Mouse (Mus musculus): ENCODE results near the gene Casp6. TPM values are rescaled to one million over a fixed set of nuclear protein-coding genes. Genes with fewer than 3 reads are reported as not detected.

Casp6 gene
- total RNA-seq, 2 experiments from 2014 or later, result 5.6 to 8.2 TPM

GRCm38 (mm10) chr3:129918434-129918833, 17.2 kb downstream of the Casp6 start:
- DNase-seq, result peak; percentile 63

GRCm38 (mm10) chr3:129923581-129923980, 22.4 kb downstream of the Casp6 start:
- DNase-seq, result no peak

- DNase-seq, result no peak
Observed at GRCm38 (mm10) chr3:129925861-129926260, 24.6 kb downstream of the Casp6 start.

GRCm38 (mm10) chr3:129930213-129930778, 29.1 kb downstream of the Casp6 start:
- DNase-seq, result no peak

- DNase-seq, result no peak
Observed at GRCm38 (mm10) chr3:129932443-129932842, 31.2 kb downstream of the Casp6 start.

- no peak for DNase-seq
Observed at GRCm38 (mm10) chr3:129936561-129936960, 35.3 kb downstream of the Casp6 start.

- no peak for DNase-seq
Observed at GRCm38 (mm10) chr3:129937848-129938247, 36.6 kb downstream of the Casp6 start.

GRCm38 (mm10) chr3:129939058-129939457, 37.8 kb downstream of the Casp6 start:
- no peak for DNase-seq

- DNase-seq, result no peak
Observed at GRCm38 (mm10) chr3:129940780-129941179, 39.6 kb downstream of the Casp6 start.

GRCm38 (mm10) chr3:129941291-129941690, 40.1 kb downstream of the Casp6 start:
- no peak for DNase-seq

GRCm38 (mm10) chr3:129943813-129944212, 42.6 kb downstream of the Casp6 start:
- no peak for DNase-seq

GRCm38 (mm10) chr3:129946217-129946914, 45.1 kb downstream of the Casp6 start:
- no peak for DNase-seq

- no peak for DNase-seq
Observed at GRCm38 (mm10) chr3:129948359-129948758, 47.1 kb downstream of the Casp6 start.

- DNase-seq, result no peak
Observed at GRCm38 (mm10) chr3:129949158-129949773, 48.0 kb downstream of the Casp6 start.

- no peak for DNase-seq
Observed at GRCm38 (mm10) chr3:129953296-129953695, 52.1 kb downstream of the Casp6 start.

GRCm38 (mm10) chr3:129962533-129962932, 61.3 kb downstream of the Casp6 start:
- no peak for DNase-seq

Other genes with a start within 250 kb of the Casp6 start
- 10 to 100 TPM; 23.2 to 32.1 TPM for gene Egf, start 146.1 kb upstream of the Casp6 start, total RNA-seq (2021)
- gene Lrit3, start 97.4 kb upstream of the Casp6 start, total RNA-seq (2021), result not detected
- under 1 TPM; 0.07 to 0.27 TPM for gene Rrh, start 78.8 kb upstream of the Casp6 start, total RNA-seq (2021)
- gene Gar1, start 70.0 kb upstream of the Casp6 start, total RNA-seq (2021), result 10 to 100 TPM; 27.0 to 34.6 TPM
- under 1 TPM in 1 of 2 experiments, not detected in 1; 0.47 TPM for gene Cfi, start 65.5 kb upstream of the Casp6 start, total RNA-seq (2021)
- gene Pla2g12a, start 22.8 kb upstream of the Casp6 start, total RNA-seq (2021), result 10 to 100 TPM; 18.4 to 22.9 TPM
- 1 to 10 TPM in 1 of 2 experiments, under 1 TPM in 1; 0.95 to 1.2 TPM for gene Mcub, start 68.8 kb downstream of the Casp6 start, total RNA-seq (2021)
- gene Sec24b, start 160.1 kb downstream of the Casp6 start, total RNA-seq (2021), result 10 to 100 TPM; 21.4 to 33.1 TPM
- 1 to 10 TPM; 1.0 to 2.1 TPM for gene Col25a1, start 230.1 kb downstream of the Casp6 start, total RNA-seq (2021)